Mouse (Mus musculus) limb, embryonic 15.5 days (tissue): Measurements from ENCODE around the gene Adcy6. TPM values are rescaled to one million over a fixed set of nuclear protein-coding genes. Genes with fewer than 3 reads are reported as not detected.

Experiments
- polyA plus RNA-seq: library from polyadenylated mRNA; unstranded; fragments of >200 nt; fragmentation: Nextera tagmentation; extraction: Ambion mirVana; gene quantifications from 2 replicates; pipeline ENCODE4 v1.2.1, GENCODE M21; 2015

Adcy6 gene
- polyA plus RNA-seq, 1 experiment from 2014 or later, result 15.8 TPM

Other genes with a start within 250 kb of the Adcy6 start
- not detected in 2 replicates for gene Olfr283, start 229.1 kb downstream of the Adcy6 start, polyA plus RNA-seq
- not detected in 2 replicates for gene Olfr282, start 178.9 kb downstream of the Adcy6 start, polyA plus RNA-seq
- gene Olfr281, start 157.5 kb downstream of the Adcy6 start, polyA plus RNA-seq, result not detected in 2 replicates
- gene OR5BS1P, start 140.2 kb downstream of the Adcy6 start, polyA plus RNA-seq, result not detected in 2 replicates
- 0.20 TPM in 1 of 2 replicates, not detected in the other for gene Lalba, start 127.4 kb downstream of the Adcy6 start, polyA plus RNA-seq
- gene Olfr279, start 117.7 kb downstream of the Adcy6 start, polyA plus RNA-seq, result not detected in 2 replicates
- 90.5 and 101 TPM in 2 replicates for gene Kansl2, start 75.8 kb downstream of the Adcy6 start, polyA plus RNA-seq
- gene Ccnt1, start 39.2 kb downstream of the Adcy6 start, polyA plus RNA-seq, result 50.8 and 55.2 TPM in 2 replicates
- gene 4930415O20Rik, start 39.1 kb downstream of the Adcy6 start, polyA plus RNA-seq, result not detected in 2 replicates
- gene Cacnb3, start 20.8 kb upstream of the Adcy6 start, polyA plus RNA-seq, result 41.4 and 46.6 TPM in 2 replicates
- gene Ddx23, start 52.8 kb upstream of the Adcy6 start, polyA plus RNA-seq, result 18.5 and 24.7 TPM in 2 replicates
- gene Rnd1, start 67.4 kb upstream of the Adcy6 start, polyA plus RNA-seq, result 0.71 and 0.95 TPM in 2 replicates
- gene Ccdc65, start 98.1 kb upstream of the Adcy6 start, polyA plus RNA-seq, result 0.65 and 0.74 TPM in 2 replicates
- gene Fkbp11, start 118.1 kb upstream of the Adcy6 start, polyA plus RNA-seq, result 90.0 and 101 TPM in 2 replicates
- 41.7 and 49.3 TPM in 2 replicates for gene Arf3, start 153.1 kb upstream of the Adcy6 start, polyA plus RNA-seq
- 6.0 and 7.0 TPM in 2 replicates for gene Wnt10b, start 168.1 kb upstream of the Adcy6 start, polyA plus RNA-seq
- gene Wnt1, start 179.8 kb upstream of the Adcy6 start, polyA plus RNA-seq, result 0.06 and 0.14 TPM in 2 replicates
- 0.15 TPM in 1 of 2 replicates, not detected in the other for gene Ddn, start 199.4 kb upstream of the Adcy6 start, polyA plus RNA-seq
- 91.4 and 94.3 TPM in 2 replicates for gene Prkag1, start 221.4 kb upstream of the Adcy6 start, polyA plus RNA-seq